Mouse (Mus musculus): ENCODE measurements at regions not wholly inside any gene's neighbourhood (a gene's known extent, or its start where the extent isn't known, plus 50 kb on each side); places are given as distances from the start of the nearest gene placed in this dataset.

Small RNA genes in the stretch of these regions (microRNA-seq; reads per million reads assigned to microRNA genes)
- gene Gm23659 = 0 reads per million in 2 experiments
